Mouse (Mus musculus): ENCODE results near the gene Tiparp.
A peak's percentile ranks its signal among the peaks of the same experiment; 100 is the strongest.

The Tiparp gene

DNA sequence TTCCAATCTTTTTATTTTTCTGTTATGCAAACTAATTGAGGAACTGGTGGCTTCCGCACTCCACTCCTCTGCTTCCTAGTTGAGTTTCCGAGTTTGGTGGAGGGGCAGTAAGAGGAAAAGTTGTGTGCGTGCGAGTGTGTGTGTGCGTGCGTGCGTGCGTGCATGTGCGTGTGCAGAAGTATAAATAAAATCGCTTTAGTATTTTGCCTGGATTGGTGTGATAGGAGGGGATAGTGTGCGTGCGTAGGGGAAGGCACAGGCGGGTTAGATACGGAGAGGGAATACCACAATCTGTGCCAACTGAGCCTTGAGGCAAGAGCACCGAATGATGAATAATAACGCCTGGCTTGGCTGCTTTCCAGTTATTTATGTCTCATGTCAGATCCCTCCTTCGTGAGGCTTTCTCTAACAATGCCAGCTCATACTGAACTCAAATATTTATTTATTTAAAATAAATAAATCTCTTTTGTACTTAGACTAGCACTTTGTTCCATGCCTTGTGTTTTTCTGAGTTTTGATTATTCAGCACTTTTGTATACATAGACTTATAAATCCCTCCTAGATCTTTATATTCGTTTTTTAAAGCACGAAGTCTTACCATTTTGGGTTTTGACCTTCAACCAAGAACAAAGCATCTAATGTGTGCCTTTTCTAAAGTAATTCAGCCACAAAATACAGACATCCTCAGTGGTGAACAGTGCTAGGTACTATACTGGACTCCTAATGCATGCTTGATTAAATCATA lies 1.4 kb downstream of the Tiparp start:
- peak; percentile 96 for DNase-seq (ENCODE audit: low read depth)

DNA sequence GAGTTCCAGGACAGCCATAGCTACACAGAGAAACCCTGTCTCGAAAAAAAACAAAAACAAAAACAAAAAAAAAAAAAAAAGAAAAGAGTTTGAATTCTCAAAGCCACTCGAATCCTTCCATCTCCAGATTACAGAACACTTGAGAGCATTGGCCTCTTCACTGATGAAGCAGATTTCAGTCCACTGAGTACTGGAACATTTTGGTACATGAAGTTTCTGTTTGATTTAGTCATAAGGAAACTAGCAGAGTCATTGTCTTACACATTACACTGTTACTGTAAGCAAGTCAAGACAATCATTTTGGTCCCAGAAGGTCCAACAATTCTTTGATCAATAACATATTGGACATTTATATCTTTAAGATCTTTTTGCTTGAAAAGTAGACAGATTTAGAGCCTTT lies 4.8 kb downstream of the Tiparp start:
- no peak for DNase-seq (ENCODE audit: low read depth)

DNA sequence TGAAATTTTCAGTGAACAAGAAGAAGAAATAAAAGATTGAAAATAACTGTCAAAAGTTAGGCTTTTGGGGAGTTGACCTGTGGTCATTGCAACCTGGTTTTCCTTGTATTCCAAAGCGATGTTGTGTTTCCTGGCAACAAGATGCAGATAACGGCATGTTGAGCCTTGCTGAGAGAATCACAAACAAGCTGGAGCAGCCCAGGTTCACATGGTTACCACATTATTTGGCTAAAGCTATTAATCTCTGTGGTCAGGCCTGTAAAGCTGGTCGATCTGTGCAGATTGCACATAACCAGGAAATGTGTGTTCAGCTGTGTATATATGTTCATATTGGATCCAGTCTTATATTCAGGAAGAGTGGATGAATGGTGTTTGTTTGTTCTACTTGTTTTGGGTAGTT lies 5.4 kb downstream of the Tiparp start:
- peak; percentile 28 for DNase-seq (ENCODE audit: low read depth)

DNA sequence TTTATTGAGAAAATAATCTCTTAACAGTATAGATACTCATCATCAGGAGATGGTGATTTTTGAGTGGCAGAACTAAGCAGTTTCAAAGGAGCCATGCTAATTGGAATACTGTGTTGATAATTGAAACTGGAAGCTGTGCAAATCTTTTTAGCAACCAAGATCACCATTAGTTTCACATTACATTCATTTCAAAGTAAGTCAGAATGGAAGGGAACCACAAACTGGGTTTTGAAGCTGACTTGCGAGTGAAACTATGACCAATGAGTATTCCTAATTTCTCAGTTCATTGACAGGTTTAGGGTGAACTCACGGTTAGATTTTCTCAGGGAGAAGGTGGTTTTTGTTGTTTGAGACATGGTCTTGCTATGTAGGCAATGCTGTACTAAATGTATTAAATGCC lies 6.3 kb downstream of the Tiparp start:
- no peak for DNase-seq (ENCODE audit: low read depth)

DNA sequence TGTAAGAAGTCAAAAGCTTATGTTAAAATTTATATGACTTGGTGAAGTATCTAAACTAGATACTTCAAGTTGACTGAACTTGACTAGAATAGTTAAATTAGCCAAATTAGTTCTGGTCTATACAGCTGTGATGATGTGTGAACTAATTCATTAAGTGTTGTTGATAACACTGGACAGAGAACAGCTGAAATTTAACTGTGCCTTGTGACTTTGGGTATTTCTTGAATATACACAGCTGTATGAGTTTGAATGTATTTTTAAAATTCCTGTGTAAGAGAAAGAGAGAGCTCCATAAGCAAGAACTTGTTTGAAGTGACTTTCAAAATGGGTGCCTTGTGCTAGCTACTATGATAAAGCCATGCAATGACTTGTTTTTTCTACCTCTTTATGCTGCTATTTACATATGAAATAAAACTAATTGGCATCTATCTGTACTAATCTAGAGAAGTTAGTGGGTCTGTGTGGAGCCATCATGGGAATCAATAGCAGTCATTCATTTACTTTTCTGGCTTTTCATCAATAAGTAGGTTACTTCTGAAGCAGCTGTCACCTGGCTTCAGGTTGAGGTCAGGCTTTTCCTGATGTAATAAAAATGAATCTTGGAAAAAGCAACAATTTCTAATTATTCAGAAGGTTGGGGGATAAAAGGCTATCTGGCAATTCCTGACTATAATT lies 7.0 kb downstream of the Tiparp start:
- no peak for DNase-seq (ENCODE audit: low read depth)

DNA sequence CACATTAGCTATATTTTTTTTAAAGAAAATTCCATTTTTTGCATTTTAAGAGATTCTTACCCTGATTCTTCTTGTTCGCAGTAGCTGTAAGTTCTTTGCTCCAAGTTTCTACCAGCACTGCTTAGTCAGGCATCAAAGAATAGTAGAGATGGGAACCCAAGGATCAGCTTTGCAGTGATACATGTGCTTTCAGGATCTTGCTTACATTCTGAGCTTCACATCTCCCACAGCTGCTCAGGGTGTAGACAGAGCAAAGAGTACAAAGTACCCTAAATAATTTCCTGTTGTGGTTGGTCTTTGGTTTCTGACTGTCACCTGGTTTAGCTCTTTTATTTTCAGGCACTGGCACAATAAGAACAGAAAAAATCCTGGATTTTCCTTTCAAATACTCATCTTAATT lies 9.1 kb downstream of the Tiparp start:
- no peak for DNase-seq (ENCODE audit: low read depth)

DNA sequence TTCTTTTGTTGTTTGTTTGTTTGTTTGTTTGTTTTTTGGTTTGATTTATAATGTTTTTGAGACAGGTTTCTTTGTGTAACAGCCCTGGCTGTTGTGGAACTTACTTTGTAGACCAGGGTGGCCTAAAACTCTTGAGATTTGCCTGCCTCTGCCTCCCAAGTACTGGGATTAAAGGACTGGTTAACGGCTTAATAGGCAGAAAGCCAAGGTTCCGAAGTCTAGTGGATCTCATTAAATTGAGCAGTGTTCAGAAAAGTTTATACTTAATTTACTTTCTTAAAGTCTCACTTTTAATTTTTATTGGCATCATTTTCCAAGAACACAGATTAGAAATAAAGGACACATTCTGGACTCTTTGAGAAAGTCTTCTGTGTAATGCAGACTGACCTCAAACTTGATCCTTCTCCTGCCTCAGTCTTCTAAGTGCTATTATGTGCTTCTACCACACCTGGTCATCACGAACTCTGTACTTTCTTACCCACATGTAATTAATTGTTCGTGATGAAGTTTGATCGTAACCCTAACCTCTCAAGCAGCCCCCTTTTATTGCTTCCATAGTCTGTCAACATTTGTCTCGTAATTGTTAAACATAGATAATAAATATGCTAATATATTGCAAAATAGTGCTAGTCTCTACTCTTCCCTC lies 12.8 kb downstream of the Tiparp start:
- no peak for DNase-seq (ENCODE audit: low read depth)

DNA sequence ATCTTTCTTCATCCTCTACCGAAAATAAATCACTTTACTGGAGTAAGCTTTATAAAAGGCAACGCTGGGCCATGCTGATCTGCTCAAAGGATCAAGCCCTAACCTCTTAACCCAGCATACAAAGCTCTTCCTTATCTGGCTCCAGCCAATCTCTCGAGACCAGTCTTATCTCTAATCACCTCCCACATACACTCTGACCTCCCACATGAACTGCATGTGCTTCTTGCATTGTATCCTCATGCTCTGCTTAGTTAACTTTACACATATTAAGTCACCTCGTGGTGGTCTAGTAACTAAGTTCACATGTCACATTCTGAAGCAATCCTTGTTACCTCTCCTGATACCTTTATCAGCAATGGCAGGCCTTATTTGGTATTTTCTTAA lies 13.3 kb downstream of the Tiparp start:
- no peak for DNase-seq (ENCODE audit: low read depth)

DNA sequence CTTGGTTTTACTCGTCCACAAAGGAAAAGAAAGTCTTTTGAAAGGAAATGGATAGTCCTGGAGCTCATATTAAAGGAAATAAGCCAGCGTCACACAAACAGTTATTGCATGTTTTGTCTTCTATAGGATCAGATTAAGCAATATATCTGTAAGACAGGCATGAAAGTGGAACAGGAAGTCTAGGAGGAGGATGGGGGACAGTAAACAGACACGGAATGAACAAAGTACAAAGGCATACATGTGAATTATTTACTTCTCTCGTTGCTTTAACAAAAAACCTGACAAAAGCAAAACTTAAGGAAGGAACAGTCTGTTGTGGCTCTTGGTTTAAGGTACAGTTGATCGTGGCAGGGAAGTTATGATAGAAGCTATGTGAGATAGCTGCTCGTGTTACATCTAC lies 21.6 kb downstream of the Tiparp start:
- no peak for DNase-seq (ENCODE audit: low read depth)

DNA sequence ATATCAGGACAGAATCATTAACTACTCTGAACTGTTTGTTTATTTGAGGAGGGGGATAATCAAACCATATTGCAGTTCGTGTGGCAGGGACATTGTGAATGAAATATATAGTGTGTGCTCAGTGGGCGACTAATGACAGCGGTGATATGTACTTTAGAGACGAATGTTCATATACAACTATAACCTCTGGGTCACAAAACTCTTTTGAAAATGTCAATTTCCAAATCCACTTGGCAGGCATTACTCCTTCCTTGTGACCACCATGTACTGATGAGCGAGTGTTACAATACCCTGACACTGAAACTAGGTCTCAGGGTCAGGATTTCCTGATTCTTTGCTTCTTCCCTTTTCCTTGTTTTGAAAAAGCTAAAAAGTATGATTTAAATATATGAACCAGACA lies 22.9 kb downstream of the Tiparp start:
- no peak for DNase-seq (ENCODE audit: low read depth)

DNA sequence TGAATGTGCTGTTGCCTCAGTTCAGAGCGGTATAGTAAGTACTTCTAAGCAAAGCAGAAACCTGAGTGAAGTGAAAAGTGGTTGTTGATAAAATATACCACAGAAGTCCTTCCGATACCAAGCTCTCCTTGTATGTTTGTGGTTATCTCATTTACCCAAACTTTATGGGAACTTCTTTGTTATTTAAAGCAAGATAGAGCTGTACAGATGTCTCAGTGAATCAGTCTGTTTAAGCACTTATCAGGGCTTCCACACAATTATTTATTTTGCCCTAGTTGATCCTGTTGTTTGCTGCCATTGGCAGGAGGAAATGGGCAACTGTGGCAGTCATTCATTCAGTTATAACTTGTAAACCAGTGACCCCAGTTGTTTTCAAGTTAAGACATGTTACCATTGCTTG lies 26.4 kb downstream of the Tiparp start:
- DNase-seq (ENCODE audit: low read depth), result no peak

DNA sequence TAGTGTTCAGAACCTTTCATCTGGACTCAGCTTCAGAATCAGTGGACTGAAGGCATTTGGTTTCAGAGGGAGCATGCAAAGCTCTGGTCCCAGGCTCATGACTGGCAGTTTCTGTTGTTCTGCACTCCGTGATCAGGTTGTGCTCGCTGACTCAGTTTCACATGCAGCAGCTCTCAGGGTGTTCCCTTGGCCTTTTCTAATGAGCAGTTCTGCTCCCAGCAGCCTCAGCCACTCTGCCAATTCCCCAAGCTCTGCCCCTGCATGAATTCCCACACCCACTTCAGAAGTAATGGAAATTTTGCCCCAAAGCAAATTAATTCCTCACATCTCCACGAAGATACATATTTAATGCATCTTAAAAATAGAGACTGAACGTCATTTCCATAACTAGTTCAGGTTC lies 30.5 kb downstream of the Tiparp start:
- DNase-seq (ENCODE audit: low read depth), result peak; percentile 37

DNA sequence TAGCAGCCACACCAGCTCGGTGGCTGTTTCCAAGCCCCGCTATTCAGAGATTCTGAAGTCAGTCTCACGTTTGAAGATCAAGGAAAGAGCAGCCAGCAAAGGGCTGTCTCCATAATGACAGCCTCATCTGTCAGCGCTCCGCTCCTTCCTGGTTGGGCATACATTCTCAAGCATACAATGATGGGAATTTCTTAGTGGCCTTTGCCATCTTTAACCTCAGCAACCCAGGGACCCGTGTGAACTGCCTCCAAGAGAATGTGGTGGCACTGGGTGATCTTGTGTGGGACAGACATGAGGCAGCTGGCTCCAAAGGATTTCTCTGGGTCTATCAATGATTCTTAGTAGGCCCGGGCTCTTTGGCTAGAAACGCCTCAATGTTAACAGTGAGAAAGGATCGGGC lies 34.0 kb downstream of the Tiparp start:
- no peak for DNase-seq (ENCODE audit: low read depth)

DNA sequence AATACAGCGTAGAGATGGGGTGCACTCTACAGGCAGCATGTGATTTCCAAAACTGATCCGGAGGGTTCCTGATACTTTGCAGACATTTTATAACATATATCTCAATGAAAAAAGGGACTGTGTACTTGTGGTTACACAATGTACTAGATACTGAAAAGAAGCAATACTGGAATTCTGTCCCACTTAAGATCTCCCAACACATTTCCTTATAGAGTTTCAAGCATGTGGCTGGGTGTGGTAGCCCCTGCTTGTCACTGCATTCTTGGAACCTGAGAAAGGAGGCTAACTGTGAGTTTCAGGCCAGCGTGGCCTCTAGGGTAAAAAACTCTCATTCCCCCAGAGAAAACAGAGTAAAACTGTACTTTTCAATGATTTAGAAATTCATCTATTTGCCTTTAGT lies 34.5 kb downstream of the Tiparp start:
- no peak for DNase-seq (ENCODE audit: low read depth)

DNA sequence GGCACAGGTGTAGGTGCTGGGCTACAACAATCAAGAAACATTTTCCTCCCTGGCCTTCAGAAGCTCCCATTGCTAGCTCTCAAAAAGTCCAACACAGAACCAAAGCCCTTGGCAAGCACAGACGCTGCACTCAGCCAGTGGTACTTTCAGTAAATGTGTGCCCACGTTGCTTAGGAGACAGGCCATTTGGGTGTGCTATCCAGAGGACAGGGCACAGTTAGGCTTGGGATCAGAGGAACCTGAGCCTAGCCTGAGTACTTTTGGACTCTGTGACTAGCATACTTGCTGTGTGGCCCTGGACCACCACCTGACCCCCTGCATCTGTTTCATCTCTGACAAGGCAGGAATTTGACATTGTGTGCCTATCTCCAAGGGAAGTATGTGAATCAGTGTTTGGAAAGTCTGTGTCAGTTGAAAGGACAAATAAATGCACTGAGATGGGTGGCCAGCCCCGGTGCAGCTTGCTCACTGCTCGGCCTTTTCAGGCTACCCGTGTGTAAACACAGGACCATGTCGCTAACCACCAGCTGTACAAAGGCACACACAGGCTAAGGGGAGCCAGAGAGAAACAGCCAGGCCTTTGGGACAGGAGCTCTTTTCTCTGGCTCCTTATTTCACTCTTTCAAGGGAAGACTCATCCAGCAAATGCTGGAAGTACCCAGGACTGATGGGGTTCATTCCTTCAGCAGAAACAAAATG lies 35.9 kb downstream of the Tiparp start:
- DNase-seq (ENCODE audit: low read depth), result no peak

DNA sequence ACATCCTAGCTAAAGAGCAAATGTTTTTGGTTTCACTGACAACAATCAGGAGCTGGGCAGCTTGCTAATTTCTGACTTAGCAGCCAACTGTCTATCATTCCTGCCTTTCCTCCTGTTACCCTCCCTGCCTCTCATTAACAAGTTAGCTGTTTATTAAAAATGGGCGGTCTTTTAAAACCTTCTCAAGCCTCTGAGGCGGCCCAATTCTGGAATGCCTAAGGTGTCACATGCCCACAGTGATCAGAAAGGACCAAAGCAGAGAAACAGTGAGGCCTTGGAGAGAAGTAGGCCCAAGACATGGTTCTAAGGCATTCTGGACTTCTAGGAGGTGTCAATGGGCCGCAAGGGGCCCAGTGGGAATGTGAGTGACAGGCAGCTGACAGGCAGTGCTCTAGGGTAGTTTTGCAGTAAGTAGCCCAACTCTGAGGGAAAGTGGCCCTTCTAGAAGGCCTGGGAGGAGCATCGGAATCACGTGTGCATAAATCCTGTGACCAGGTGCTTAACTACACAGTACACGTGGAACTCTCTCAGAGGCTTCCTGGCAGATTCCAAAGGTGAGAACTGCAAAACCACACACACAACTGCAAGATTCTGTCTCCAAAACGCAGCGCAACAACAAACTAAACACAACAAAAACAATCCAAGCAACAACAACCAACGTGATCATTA lies 37.6 kb downstream of the Tiparp start:
- DNase-seq (ENCODE audit: low read depth), result no peak

DNA sequence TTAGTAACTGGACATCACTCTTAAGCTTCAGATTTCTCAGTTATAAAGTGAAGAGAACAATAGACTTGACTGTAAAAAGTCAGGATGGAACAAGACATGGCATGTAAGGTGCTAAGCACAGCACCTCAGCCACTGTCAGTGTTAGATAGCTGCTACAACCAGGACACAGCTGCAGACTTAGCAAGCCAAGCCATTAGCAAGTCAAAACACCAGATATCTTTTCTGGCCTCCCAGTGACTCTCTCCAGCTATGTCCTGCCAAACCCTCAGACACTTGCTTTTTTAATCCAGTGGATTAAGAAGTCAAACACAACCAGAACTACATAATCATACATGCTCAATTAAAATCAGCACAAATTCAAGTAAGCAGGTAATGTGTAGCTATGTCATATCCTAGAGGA lies 41.7 kb downstream of the Tiparp start:
- DNase-seq (ENCODE audit: low read depth), result no peak

DNA sequence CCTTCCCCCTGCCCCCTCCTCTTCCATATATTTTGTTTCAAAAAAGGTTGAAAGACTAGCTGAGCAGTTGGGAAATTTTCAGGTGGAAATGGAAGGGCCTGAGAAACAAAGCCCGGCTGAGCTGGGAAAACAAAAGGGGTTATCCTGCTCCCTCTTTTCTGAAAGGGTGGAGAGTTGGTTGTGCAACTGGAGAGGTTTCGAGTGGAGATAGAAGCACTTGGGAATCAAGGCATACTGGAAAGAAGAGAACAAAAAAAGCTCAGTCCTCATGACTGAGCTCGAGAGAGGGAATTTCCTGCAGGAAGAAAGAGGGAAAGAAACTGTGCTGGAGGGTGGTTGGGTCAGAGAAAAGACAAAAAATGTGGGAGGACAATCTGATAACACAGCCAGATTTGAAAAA lies 45.3 kb downstream of the Tiparp start:
- DNase-seq (ENCODE audit: low read depth), result no peak

DNA sequence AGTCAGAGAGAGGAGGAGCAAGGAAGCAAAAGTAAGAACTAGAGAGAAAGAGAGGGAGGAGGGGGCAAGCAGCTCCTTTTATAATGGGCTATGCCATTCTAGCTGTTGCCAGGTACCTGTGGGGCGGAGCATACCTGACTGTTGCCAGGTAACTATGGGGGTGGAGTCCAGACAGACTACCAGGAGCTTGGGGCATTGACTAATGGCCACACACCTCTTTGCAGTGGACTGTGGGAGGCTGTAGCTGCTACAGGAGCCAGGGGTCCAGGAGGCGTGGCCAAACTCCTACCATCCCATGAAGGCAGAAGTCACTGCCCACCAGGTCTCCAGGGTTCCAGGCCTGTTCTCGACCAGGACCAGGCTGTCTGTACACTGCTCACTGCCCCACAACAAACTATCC lies 49.4 kb downstream of the Tiparp start:
- DNase-seq (ENCODE audit: low read depth), result no peak

DNA sequence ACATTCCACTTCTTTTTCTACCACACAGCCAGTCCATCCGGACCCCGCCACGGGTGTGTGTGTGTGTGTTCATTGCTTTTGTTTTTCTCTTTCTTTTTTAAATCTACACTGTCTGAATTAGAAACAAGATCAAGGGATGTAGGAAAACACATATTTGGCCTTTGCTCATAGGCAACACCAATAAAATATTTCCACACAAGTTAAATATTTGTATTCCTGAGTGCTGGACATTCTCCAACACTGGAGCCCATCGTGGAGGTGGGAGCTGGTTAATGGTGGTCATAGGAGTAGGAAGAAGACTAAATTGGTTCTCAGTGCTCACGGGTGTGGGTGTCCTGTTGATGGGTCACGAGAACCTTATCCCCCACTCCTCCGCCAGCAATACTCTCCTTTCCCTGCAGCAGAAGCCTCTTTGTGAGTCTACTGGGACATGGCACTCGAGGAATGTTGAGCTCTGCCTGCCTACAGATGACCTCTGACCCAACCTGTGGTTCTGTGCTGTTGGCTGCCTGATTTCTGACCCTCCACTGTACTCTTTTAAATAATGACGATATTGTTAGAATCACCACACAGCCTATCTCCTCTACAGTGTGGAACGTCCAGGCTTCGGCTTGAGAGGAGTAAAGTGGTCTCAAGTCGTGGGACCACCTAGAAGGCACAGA lies 51.2 kb downstream of the Tiparp start:
- DNase-seq (ENCODE audit: low read depth), result no peak

DNA sequence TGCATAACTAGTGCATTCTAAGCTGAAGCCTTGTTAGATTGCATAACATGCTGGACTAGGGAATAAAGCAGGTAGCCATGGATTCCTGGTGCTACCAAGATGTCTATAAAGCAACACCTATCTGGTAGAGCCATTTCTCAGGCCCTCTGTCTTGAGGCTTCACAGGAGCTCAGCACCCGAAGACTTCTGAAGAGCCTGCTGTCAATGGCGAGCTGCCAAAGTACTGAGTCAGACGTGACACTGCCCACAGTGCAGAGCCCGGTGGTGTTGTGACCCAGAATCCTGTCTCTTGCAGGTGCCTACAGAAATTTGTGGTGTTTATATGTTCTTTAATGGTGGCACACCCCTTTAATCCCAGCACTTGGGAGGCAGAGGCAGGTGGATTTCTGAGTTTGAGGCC lies 53.4 kb downstream of the Tiparp start:
- DNase-seq (ENCODE audit: low read depth), result peak; percentile 51

DNA sequence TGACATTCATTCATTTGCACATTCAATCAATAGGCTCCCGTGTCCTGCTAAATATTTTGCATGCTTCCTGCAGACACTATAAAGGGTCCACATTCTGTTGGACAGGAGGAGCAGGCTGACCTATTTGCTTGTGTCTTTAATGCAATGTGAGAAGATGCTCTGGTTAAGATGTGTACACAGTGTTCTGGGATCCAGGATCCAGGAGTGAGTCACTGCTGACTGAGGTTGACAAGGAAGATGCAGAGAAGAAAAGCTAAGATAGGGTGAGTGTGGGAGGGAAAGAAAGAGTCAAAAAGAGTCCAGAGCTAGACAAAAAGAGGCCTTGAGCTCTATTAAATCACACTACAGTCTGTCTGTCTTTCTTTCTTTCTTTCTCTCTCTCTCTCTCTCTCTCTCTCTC lies 56.1 kb downstream of the Tiparp start:
- peak; percentile 27 for DNase-seq (ENCODE audit: low read depth)

Data from NIH3T3 (cell line).